Mouse (Mus musculus) intestine, embryonic 14.5 days (tissue): ENCODE measurements around the gene Olfr1349. TPM values are rescaled to one million over a fixed set of nuclear protein-coding genes. Genes with fewer than 3 reads are reported as not detected.

Experiments
- ATAC-seq: fragments of 200-750 bp; cut with Nextera tagmentation; replicated peaks from 2 replicates; pipeline ENCODE4 v1.8.0; 2017; ENCODE audit warnings: low read depth, moderate number of reproducible peaks, moderate TSS enrichment, moderate library complexity; ENCODE audit not compliant: low FRiP score, low TSS enrichment
- DNase-seq: peaks from one replicate; pipeline ENCODE4 v3.0.0-alpha.2; 2018; ENCODE audit warnings: low spot score
- H3K27ac ChIP-seq: fragments of 300-500 bp; sonication (generic); 2 replicates; pipeline ENCODE4 v1.5.1; 2014; ENCODE audit warnings: low read depth, mild to moderate bottlenecking, control low read depth
- H3K27me3 ChIP-seq: fragments of 300-500 bp; sonication (generic); replicated peaks from 2 replicates; pipeline ENCODE4 v1.6.1; 2014; ENCODE audit warnings: low read length, control low read depth; ENCODE audit not compliant: control insufficient read depth, insufficient read depth
- H3K36me3 ChIP-seq: fragments of 300-500 bp; sonication (generic); 2 replicates; pipeline ENCODE4 v1.6.1; 2014; ENCODE audit warnings: low read length, control low read depth; ENCODE audit not compliant: control insufficient read depth, insufficient read depth
- H3K4me1 ChIP-seq: fragments of 300-500 bp; sonication (generic); replicated peaks from 2 replicates; pipeline ENCODE4 v1.6.1; 2014; ENCODE audit warnings: low read length, control low read depth, mixed read lengths; ENCODE audit not compliant: control insufficient read depth, insufficient read depth
- H3K4me2 ChIP-seq: fragments of 300-500 bp; sonication (generic); 2 replicates; pipeline ENCODE4 v1.6.1; 2014; ENCODE audit warnings: low read length
- H3K4me3 ChIP-seq: fragments of 300-500 bp; sonication (generic); 2 replicates; pipeline ENCODE4 v1.5.1; 2014; ENCODE audit warnings: low read depth, low read length, control low read depth, mixed read lengths
- H3K9ac ChIP-seq: fragments of 300-500 bp; sonication (generic); 2 replicates; pipeline ENCODE4 v1.6.1; 2014; ENCODE audit warnings: mild to moderate bottlenecking, low read length
- H3K9me3 ChIP-seq: fragments of 300-500 bp; sonication (generic); 2 replicates; pipeline ENCODE4 v1.6.1; 2016; ENCODE audit warnings: low read length, control low read depth; ENCODE audit not compliant: control insufficient read depth
- polyA plus RNA-seq: library from polyadenylated mRNA; unstranded; fragments of >200 nt; fragmentation: Nextera tagmentation; extraction: Ambion mirVana; gene quantifications from 2 replicates; pipeline ENCODE4 v1.2.1, GENCODE M21; 2014

Gene Olfr1349
- polyA plus RNA-seq, 1 experiment from 2014 or later, result not detected

DNA sequence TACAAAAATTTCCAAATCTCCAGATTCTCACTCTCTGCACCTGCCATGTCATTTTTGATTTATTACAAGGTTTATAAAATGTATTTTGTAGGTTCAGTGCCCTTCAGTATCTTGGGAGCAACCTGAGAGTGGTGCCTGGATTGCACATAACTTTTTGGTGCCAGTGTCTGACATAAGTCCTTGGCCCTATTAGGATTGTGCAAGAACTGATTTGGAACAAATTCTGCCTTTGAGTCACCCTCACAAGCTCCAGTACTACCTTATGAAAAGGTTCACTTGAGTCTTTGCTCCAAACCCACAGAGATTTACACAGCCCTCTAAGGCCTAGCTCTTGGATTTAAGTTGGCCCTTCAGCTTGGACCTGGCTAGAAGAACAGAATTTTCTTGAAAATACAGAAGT, 55.8 kb downstream of the Olfr1349 start, which contains the start of gene Olfr1346:
Gene Olfr1346 (plus strand): TSS at position 151 of the 400 bp plus-strand sequence.
- no peak within 1 kb of the TSS for H3K4me2 ChIP-seq
- no peak within 1 kb of the TSS for H3K9ac ChIP-seq
- no peaks in the 10 kb centered on the region for H3K36me3 ChIP-seq
- ATAC-seq (no peak), DNase-seq (no peak)
- H3K4me1 ChIP-seq, result no peaks in the 10 kb centered on the region
- H3K9me3 ChIP-seq, result no peaks in the 10 kb centered on the region
- no peaks in the 10 kb centered on the region for H3K27me3 ChIP-seq
- H3K27ac ChIP-seq, result no peak within 1 kb of the TSS
- no peak within 1 kb of the TSS for H3K4me3 ChIP-seq

Other genes with a start within 250 kb of the Olfr1349 start
- 5.7 and 7.9 TPM in 2 replicates for gene Zfp667, start 236.4 kb downstream of the Olfr1349 start, polyA plus RNA-seq
- gene Zfp583, start 191.7 kb downstream of the Olfr1349 start, polyA plus RNA-seq, result 4.0 and 5.3 TPM in 2 replicates
- 1.5 and 2.1 TPM in 2 replicates for gene Gm3854, start 179.2 kb downstream of the Olfr1349 start, polyA plus RNA-seq
- gene Zfp78, start 159.7 kb downstream of the Olfr1349 start, polyA plus RNA-seq, result 2.0 and 2.1 TPM in 2 replicates
- 8.3 and 10.2 TPM in 2 replicates for gene Zfp28, start 139.7 kb downstream of the Olfr1349 start, polyA plus RNA-seq
- gene Smim17, start 124.2 kb downstream of the Olfr1349 start, polyA plus RNA-seq, result 0.31 and 0.38 TPM in 2 replicates
- gene Gm20715, start 112.7 kb downstream of the Olfr1349 start, polyA plus RNA-seq, result not detected in 2 replicates
- gene Olfr1344, start 84.3 kb downstream of the Olfr1349 start, polyA plus RNA-seq, result not detected in 2 replicates
- not detected in 2 replicates for gene Olfr1336, start 66.8 kb downstream of the Olfr1349 start, polyA plus RNA-seq
- gene Olfr1346, start 55.8 kb downstream of the Olfr1349 start, polyA plus RNA-seq, result not detected in 2 replicates
- gene Olfr5, start 36.0 kb downstream of the Olfr1349 start, polyA plus RNA-seq, result not detected in 2 replicates
- gene Olfr1347, start 23.2 kb downstream of the Olfr1349 start, polyA plus RNA-seq, result not detected in 2 replicates
- not detected in 2 replicates for gene Olfr1348, start 14.2 kb downstream of the Olfr1349 start, polyA plus RNA-seq
- gene Olfr1350, start 41.9 kb upstream of the Olfr1349 start, polyA plus RNA-seq, result not detected in 2 replicates
- 5.1 and 5.7 TPM in 2 replicates for gene Zim1, start 173.5 kb upstream of the Olfr1349 start, polyA plus RNA-seq
- gene Peg3, start 207.5 kb upstream of the Olfr1349 start, polyA plus RNA-seq, result 151 and 164 TPM in 2 replicates
- gene Usp29, start 207.6 kb upstream of the Olfr1349 start, polyA plus RNA-seq, result 5.7 and 6.8 TPM in 2 replicates